Mouse (Mus musculus) bone marrow macrophage, adult 2 months (primary cell): ENCODE data around the gene Rabggta.

Source experiments
- CTCF ChIP-seq: IDR thresholded peaks from 2 replicates; pipeline ENCODE4 v1.5.1; 2012; ENCODE audit warnings: low read depth, mild to moderate bottlenecking, low read length, moderate library complexity
- POLR2A ChIP-seq: IDR thresholded peaks from 2 replicates; pipeline ENCODE4 v1.6.1; 2012; ENCODE audit warnings: mild to moderate bottlenecking, low read depth, low read length, borderline replicate concordance

- TF ChIP-seq POLR2A (no peak), CTCF (no peak; the same call in 1 of the 2 replicates)
Measured at GRCm38 (mm10) chr14:55767519-55768414, 45.7 kb upstream of the Rabggta start.
